Mouse (Mus musculus) hindbrain, embryonic 15.5 days (tissue): ENCODE data around the gene Sectm1a. TPM values are rescaled to one million over a fixed set of nuclear protein-coding genes. Genes with fewer than 3 reads are reported as not detected.

Source experiments
- ATAC-seq: fragments of 200-750 bp; cut with Nextera tagmentation; 2 replicates; pipeline ENCODE4 v1.8.0; 2017; ENCODE audit warnings: low read depth, moderate number of reproducible peaks, moderate TSS enrichment; ENCODE audit not compliant: low FRiP score
- H3K27ac ChIP-seq: fragments of 300-500 bp; sonication (generic); replicated peaks from 2 replicates; pipeline ENCODE4 v1.5.1; 2015; ENCODE audit warnings: mild to moderate bottlenecking, inconsistent platforms
- H3K27me3 ChIP-seq: fragments of 300-500 bp; sonication (generic); 2 replicates; pipeline ENCODE4 v1.6.1; 2015; ENCODE audit warnings: control low read depth, inconsistent platforms
- H3K36me3 ChIP-seq: fragments of 300-500 bp; sonication (generic); 2 replicates; pipeline ENCODE4 v1.6.1; 2015; ENCODE audit warnings: control low read depth, inconsistent platforms
- H3K4me1 ChIP-seq: fragments of 300-500 bp; sonication (generic); replicated peaks from 2 replicates; pipeline ENCODE4 v1.6.1; 2015; ENCODE audit warnings: control low read depth, inconsistent platforms
- H3K4me2 ChIP-seq: fragments of 300-500 bp; sonication (generic); 2 replicates; pipeline ENCODE4 v1.6.1; 2015; ENCODE audit warnings: moderate library complexity, mild to moderate bottlenecking, inconsistent platforms
- H3K4me3 ChIP-seq: fragments of 300-500 bp; sonication (generic); 2 replicates; pipeline ENCODE4 v1.5.1; 2015; ENCODE audit warnings: mild to moderate bottlenecking, inconsistent platforms
- H3K9ac ChIP-seq: fragments of 300-500 bp; sonication (generic); 2 replicates; pipeline ENCODE4 v1.6.1; 2015; ENCODE audit warnings: inconsistent platforms
- H3K9me3 ChIP-seq: fragments of 300-500 bp; sonication (generic); 2 replicates; pipeline ENCODE4 v1.6.1; 2016; ENCODE audit warnings: control low read depth, inconsistent platforms
- WGBS: fragments of 180-500 bp; shearing (Covaris S2); methylation state at CpG from one replicate; pipeline ENCODE4 v1.1.7; 2015; 5-methylcytosine and 5-hydroxymethylcytosine counted together
- polyA plus RNA-seq: library from polyadenylated mRNA; unstranded; fragments of >200 nt; fragmentation: Nextera tagmentation; extraction: Ambion mirVana; gene quantifications from 2 replicates; pipeline ENCODE4 v1.2.1, GENCODE M21; 2015

Gene Sectm1a
- polyA plus RNA-seq, 1 experiment from 2014 or later, result 0.26 TPM

DNA sequence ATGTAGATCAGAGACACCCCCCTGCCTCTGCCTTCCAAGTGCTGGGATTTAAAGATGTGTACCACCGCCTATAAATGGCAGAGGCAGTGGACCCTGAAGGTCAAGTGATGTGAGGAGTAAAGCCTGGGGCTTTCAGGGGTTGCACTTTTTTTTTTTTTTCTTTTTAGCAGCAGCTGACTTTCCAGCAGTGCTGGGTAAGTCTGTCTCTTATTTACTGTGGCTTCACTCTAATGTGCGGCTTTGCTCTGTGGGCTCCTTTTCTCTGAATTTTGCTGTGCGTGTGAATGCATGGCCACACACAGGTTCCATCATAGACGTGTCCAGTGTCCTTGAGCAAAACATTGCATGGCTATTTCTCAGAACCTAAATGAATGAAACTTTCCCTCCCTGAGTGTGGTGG is 39.4 kb downstream of the Sectm1a start:
- Histone ChIP-seq H3K27me3 (0 out of 2 replicates have a peak, but pooled peaks cover 2% of the 10 kb centered on the region), H3K4me3 (no peak overlapping the region), H3K9me3 (no peaks in the 10 kb centered on the region), H3K27ac (no peak overlapping the region), H3K4me1 (no peaks in the 10 kb centered on the region), H3K4me2 (no peak overlapping the region), H3K36me3 (no peaks in the 10 kb centered on the region), H3K9ac (no peak overlapping the region)
- WGBS, result 75% methylated on average over 4 of the region's 4 CpGs
- no peak for ATAC-seq

DNA sequence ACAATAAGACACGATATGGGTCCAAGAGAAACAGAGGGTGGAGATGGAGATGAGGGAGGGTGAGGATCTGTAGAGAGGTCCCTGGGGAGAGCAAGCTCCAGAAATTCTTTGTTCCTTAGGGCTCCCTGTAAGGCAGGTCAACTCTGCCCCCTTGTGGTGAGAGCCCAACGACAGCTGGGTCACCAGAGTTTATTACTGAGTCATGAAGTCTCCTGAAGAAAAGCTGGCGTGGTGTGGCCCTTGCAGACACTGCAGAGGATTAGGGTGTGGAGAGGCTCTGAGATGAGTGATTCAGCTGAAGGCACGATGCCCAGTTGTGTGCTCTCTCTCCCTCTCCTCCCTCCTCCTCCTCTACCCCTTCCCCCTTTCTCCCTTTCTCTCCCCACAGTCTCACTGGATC is 39.8 kb downstream of the Sectm1a start:
- Histone ChIP-seq H3K27ac (no peak overlapping the region), H3K9ac (no peak overlapping the region), H3K4me1 (no peaks in the 10 kb centered on the region), H3K27me3 (0 out of 2 replicates have a peak, but pooled peaks cover 2% of the 10 kb centered on the region), H3K4me3 (no peak overlapping the region), H3K4me2 (no peak overlapping the region), H3K9me3 (no peaks in the 10 kb centered on the region), H3K36me3 (no peaks in the 10 kb centered on the region)
- 4% methylated on average over 4 of the region's 4 CpGs for WGBS
- no peak for ATAC-seq

DNA sequence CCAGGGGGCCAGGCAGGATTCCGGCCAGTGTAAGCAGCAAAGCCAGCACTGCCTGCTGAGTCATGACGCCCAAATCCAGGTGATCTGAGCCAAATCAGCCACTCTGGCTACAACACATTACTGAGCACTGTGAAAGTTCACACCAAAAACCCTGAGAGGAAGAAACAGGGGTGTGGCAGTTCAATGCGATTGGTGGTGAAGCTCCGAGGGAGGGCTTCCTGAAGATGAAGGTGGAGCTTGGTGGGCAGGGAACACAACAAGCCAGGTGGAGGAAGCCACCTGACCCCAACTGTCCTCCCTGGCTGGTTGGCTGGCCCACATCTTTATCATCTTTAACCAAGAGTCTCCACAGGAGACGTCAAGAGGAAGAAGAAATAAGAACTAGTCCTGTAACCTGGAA is 41.7 kb downstream of the Sectm1a start, which contains the start of gene Cd7:
Gene Cd7 (minus strand): TSS at position 117 of the 400 bp plus-strand sequence.
- 0 out of 2 replicates have a peak, but pooled peaks cover 2% of the 10 kb centered on the region for H3K27me3 ChIP-seq
- H3K9ac ChIP-seq, result no peak within 1 kb of the TSS
- H3K36me3 ChIP-seq, result no peaks in the 10 kb centered on the region
- WGBS, result 77% methylated on average over 5 of the region's 5 CpGs
- no peaks in the 10 kb centered on the region for H3K4me1 ChIP-seq
- H3K4me2 ChIP-seq, result no peak within 1 kb of the TSS
- no peak within 1 kb of the TSS for H3K27ac ChIP-seq
- H3K4me3 ChIP-seq, result no peak within 1 kb of the TSS
- ATAC-seq, result no peak
- no peaks in the 10 kb centered on the region for H3K9me3 ChIP-seq

DNA sequence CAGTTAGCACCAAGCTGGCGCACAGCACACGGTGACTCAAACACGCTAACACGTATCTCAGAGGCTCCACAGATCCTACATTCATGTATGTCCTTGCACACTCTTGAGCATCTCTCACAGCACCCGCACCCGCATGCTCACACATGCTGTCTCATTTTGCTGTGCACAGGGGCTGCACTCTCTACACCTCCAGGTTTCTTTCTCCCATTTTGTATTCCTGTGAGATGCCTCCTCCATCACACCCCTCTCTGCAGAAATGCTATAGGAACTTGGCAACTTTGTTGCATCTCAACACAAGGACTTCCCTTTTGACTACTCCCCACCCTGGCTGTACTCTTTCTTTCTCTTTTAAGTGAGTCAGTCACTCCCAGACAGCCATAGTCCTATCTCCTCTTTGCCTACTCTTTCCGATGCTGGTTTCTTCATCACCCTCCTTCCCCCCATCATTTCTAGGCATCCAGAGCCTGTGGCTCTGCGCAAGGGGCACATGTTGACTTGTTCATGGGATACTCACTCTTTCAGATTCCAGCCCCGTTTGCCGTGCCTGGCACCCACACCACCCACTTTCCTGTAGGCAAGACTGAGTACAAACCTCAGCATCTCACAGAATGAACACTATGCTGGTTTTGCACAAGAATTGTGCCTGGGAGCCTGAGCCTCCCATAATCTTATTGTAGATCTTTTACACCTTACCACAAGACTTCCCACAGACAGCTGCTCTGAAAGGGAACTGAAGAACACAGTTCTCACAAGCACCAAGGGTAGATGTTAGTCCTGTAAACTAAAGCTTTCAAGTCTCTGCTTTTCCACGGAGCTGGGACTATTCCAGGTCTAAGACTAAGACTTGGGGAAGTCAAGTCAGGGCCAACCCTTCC is 42.4 kb downstream of the Sectm1a start:
- H3K36me3 ChIP-seq, result no peaks in the 10 kb centered on the region
- H3K27ac ChIP-seq, result no peak overlapping the region
- ATAC-seq, result no peak
- no peaks in the 10 kb centered on the region for H3K4me1 ChIP-seq
- no peak overlapping the region for H3K4me3 ChIP-seq
- H3K9me3 ChIP-seq, result no peaks in the 10 kb centered on the region
- H3K4me2 ChIP-seq, result no peak overlapping the region
- 0 out of 2 replicates have a peak, but pooled peaks cover 2% of the 10 kb centered on the region for H3K27me3 ChIP-seq
- WGBS, result 92% methylated on average over 11 of the region's 11 CpGs
- H3K9ac ChIP-seq, result no peak overlapping the region

DNA sequence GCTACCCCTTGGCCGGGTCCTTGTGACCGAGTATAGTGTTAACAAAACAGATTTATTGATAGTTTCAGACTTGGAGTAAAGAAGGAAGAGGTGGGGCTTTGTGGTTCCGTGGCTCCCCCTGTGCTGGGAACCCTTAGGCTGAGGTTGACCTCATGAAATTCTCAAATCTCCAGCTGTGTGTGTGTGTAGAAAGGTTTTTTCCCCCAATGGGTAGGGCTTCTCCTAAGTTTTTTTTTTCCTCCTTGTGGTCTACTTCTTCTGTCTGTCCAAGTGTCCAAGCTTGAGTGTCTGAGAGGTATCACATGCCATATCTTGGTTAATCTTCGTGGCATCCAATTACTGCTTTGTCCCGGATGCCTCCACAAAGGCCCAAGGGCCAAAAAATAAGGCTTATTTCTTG is 47.9 kb downstream of the Sectm1a start:
- H3K27ac ChIP-seq, result no peak overlapping the region
- no peaks in the 10 kb centered on the region for H3K27me3 ChIP-seq
- H3K9me3 ChIP-seq, result no peaks in the 10 kb centered on the region
- H3K4me3 ChIP-seq, result no peak overlapping the region
- ATAC-seq, result no peak
- H3K36me3 ChIP-seq, result no peaks in the 10 kb centered on the region
- 87% methylated on average over 5 of the region's 5 CpGs for WGBS
- no peak overlapping the region for H3K4me2 ChIP-seq
- H3K4me1 ChIP-seq, result no peaks in the 10 kb centered on the region
- H3K9ac ChIP-seq, result no peak overlapping the region

DNA sequence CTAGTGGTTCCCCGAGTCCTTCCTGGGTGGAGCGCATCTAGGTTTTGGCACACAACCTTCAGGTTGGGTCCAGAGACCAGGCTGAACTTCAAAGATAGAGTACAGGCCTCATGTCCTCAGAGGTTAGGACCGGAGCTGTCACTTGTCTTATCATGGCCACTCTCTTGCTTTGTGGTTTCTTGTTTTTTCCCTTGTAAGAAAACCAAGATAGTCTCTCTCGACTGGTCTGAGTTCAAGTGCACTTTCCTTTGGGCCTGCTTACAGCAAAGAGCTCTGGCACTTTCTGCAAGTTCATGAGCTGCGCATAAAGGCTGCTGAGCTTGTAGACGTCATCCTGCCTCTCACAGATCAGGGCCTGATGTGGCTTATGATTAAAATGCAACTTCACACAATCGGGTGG is 53.8 kb downstream of the Sectm1a start:
- Histone ChIP-seq H3K36me3 (no peaks in the 10 kb centered on the region), H3K27me3 (no peaks in the 10 kb centered on the region), H3K27ac (no peak overlapping the region), H3K4me1 (no peaks in the 10 kb centered on the region), H3K4me2 (no peak overlapping the region), H3K9ac (no peak overlapping the region), H3K4me3 (no peak overlapping the region), H3K9me3 (no peaks in the 10 kb centered on the region)
- ATAC-seq, result no peak
- WGBS, result 89% methylated on average over 7 of the region's 7 CpGs

DNA sequence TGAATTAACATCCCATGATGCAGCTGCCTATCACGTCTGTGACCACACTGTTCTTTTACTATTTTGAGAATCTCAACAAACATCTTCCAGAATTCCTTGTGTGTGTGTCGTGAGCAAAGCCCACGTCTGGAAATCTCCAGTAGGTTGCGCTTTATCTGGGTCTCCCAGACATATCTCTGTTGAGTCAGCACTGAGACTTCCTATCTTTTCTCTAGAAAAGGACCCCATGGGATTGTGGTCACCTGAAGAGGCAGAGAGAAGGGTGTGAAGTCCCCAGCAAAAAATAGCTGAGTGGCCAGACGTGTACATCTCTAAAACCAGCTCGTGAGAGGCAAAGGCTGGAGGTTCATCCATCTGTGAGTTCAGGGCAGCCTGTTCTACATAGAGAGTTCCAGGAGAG is 56.9 kb downstream of the Sectm1a start:
- WGBS, result 72% methylated on average over 6 of the region's 6 CpGs
- no peak overlapping the region for H3K27ac ChIP-seq
- H3K4me3 ChIP-seq, result no peak overlapping the region
- ATAC-seq, result no peak
- H3K36me3 ChIP-seq, result no peaks in the 10 kb centered on the region
- no peak overlapping the region for H3K4me2 ChIP-seq
- no peaks in the 10 kb centered on the region for H3K27me3 ChIP-seq
- H3K9me3 ChIP-seq, result no peaks in the 10 kb centered on the region
- H3K4me1 ChIP-seq, result no peaks in the 10 kb centered on the region
- H3K9ac ChIP-seq, result no peak overlapping the region

DNA sequence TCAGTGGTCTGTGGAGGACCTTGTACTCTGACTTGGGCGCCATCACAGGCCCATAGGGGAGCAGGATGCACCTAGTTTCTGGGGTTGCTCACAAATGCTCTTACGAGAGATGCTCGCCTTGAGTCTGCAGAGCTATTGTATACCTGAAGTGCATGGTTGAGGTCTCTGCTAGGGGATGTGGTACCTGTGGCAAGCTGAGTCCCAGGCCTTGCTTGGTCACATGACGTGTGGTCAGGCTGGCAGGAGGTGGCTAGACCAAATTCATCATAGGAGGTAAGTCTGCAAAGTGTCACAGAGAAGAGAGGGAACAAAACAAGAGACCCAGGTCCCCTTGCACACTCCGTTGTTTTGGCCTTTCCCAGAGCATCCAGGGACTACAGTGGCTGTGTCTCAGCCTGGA is 61.5 kb downstream of the Sectm1a start:
- WGBS, result 86% methylated on average over 5 of the region's 5 CpGs
- H3K4me1 ChIP-seq, result no peaks in the 10 kb centered on the region
- no peak for ATAC-seq

DNA sequence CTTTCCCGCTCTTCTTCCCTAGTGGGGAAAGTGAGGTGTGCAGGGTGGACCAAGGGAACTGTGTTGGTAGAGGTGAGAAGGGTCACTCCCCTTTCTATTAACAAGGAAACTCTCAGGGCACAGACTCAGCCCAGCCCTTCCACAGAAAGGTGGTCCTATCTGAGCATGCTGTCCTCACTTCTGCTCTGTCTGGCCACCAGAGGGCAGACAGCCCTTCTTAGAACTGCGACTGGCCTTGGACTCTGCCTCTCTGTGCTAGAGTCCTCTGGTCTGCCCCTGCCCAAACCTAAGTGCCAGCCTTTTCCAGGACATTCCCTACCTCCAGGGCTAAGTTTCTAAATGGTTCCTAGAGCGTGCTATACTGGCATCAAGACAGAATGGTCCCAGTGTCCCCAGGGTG is 63.3 kb downstream of the Sectm1a start:
- no peak overlapping the region for H3K27ac ChIP-seq
- ATAC-seq, result peak; percentile 73
- H3K4me3 ChIP-seq, result no peak overlapping the region
- H3K4me1 ChIP-seq, result no peaks in the 10 kb centered on the region
- no peak overlapping the region for H3K4me2 ChIP-seq
- H3K27me3 ChIP-seq, result no peaks in the 10 kb centered on the region
- no peak overlapping the region for H3K9ac ChIP-seq
- no peaks in the 10 kb centered on the region for H3K9me3 ChIP-seq
- 42% methylated on average over 3 of the region's 3 CpGs for WGBS
- H3K36me3 ChIP-seq, result no peaks in the 10 kb centered on the region

More for the DNA sequence above, 61.5 kb downstream of the Sectm1a start:
- Histone ChIP-seq H3K9me3 (no peaks in the 10 kb centered on the region), H3K4me2 (no peak overlapping the region), H3K27me3 (no peaks in the 10 kb centered on the region), H3K27ac (no peak overlapping the region), H3K36me3 (no peaks in the 10 kb centered on the region), H3K4me3 (no peak overlapping the region), H3K9ac (no peak overlapping the region)

Other genes with a start within 250 kb of the Sectm1a start
- 5.7 and 6.1 TPM in 2 replicates for gene Ccdc57, start 148.3 kb downstream of the Sectm1a start, polyA plus RNA-seq
- gene Slc16a3, start 132.7 kb downstream of the Sectm1a start, polyA plus RNA-seq, result 10.4 and 10.9 TPM in 2 replicates
- gene Csnk1d, start 89.9 kb downstream of the Sectm1a start, polyA plus RNA-seq, result 147 and 149 TPM in 2 replicates
- gene Cd7, start 41.8 kb downstream of the Sectm1a start, polyA plus RNA-seq, result not detected in 2 replicates
- not detected in 2 replicates for gene Sectm1b, start 17.7 kb downstream of the Sectm1a start, polyA plus RNA-seq
- gene Tex19.2, start 37.5 kb upstream of the Sectm1a start, polyA plus RNA-seq, result not detected in 2 replicates
- not detected in 2 replicates for gene Tex19.1, start 64.9 kb upstream of the Sectm1a start, polyA plus RNA-seq
- gene Uts2r, start 79.1 kb upstream of the Sectm1a start, polyA plus RNA-seq, result 0.54 and 0.65 TPM in 2 replicates
- gene Hexdc, start 123.2 kb upstream of the Sectm1a start, polyA plus RNA-seq, result 31.6 and 32.5 TPM in 2 replicates
- 28.3 and 29.9 TPM in 2 replicates for gene Ogfod3, start 123.5 kb upstream of the Sectm1a start, polyA plus RNA-seq
- gene Cybc1, start 148.1 kb upstream of the Sectm1a start, polyA plus RNA-seq, result 36.9 and 37.4 TPM in 2 replicates
- 81.6 and 86.8 TPM in 2 replicates for gene Narf, start 156.0 kb upstream of the Sectm1a start, polyA plus RNA-seq
- 15.7 TPM in 2 replicates for gene Foxk2, start 178.8 kb upstream of the Sectm1a start, polyA plus RNA-seq